Mouse (Mus musculus) megakaryocyte, adult 5-6 weeks (primary cell): ENCODE results near the gene Tlcd2. TPM values are rescaled to one million over a fixed set of nuclear protein-coding genes. Genes with fewer than 3 reads are reported as not detected.
A peak's percentile ranks its signal among the peaks of the same experiment; 100 is the strongest.
"Not testable (repeated sequence)": the region's sequence is repeated elsewhere in the genome, so short reads cannot be mapped to it uniquely, and the experiment has no call there.

Experiments used
- ATAC-seq: 2 replicates; pipeline ENCODE4 v1.8.0; 2016; ENCODE audit warnings: mild to moderate bottlenecking, inconsistent platforms; ENCODE audit not compliant: poor library complexity, severe bottlenecking
- total RNA-seq, 2 experiments: library from RNA; stranded (forward) in 1 of 2; stranded (reverse) in 1 of 2; fragments of 153-499, 151-499 nt in 1 of 2; fragments of 221-1000, 200-1000 nt in 1 of 2; gene quantifications; 2 replicates each; pipeline versions ENCODE4 v1.2.3 to v1.2.4; 2015 to 2017

Gene Tlcd2
- total RNA-seq, 2 experiments from 2014 or later: 3.1 to 5.4 TPM

GRCm38 (mm10) chr11:75448575-75448974, 12.9 kb upstream of the Tlcd2 start:
- ATAC-seq: no peak

DNA sequence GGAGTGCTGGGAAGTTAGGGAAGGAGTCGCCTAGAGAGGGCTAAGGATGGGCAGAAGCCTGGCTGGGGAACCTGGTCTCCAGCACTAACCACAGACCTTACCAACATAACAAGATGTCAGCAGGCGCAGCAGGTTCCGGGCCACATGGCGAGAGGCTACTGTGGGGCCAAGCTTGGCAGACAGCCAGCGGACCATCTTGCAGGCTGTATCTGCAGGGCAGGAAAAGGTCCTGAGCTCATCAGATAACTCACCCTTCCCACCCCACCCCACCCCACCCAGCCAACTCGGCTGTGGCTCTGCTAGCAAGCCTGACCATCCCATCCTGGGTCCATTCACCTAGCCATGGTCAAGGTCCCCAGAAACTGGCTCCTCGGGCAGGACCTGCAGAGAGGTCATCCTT, 11.8 kb upstream of the Tlcd2 start:
- no peak for ATAC-seq

GRCm38 (mm10) chr11:75450304-75450908, 11.1 kb upstream of the Tlcd2 start:
- no peak for ATAC-seq

DNA sequence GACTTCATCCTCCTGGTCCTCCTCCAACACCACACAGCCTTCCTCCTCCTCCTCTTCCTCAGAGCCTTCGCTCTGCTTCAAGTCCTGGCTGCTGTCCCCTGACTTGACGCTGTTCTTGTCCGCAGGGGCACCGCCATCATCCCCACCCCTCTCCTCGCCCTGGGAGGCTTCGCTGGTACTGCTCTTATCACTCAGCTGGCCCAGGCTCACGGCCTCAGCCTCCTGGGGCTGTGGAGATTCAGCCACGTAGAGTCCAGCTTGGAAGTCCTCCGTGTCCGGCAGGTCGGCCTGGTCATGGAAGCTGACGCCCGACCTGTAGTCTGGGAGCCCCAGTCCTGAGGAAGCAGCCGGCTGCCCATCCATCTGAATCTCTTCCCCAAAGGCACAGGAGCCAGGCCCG, 10.6 kb upstream of the Tlcd2 start:
- no peak for ATAC-seq

DNA sequence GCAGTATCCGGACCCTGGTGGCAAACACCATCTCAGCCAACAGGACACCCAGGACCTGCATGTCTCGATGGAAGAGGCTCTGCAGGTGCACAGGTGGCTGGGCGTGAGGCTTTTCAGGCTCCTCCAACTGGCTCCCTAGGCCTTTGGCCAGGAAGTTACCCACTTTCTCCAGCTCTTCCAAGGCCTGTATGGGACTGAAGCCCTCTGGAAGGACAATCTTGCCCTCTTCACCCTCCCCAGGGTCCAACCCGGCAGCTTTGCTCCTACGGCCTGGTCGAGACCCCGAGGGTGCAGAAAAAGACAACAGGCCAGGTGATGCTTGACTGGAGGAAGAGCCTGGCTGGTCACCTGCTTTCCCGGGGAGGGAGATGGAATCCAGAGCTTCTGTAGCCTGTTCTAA, 9.4 kb upstream of the Tlcd2 start:
- no peak for ATAC-seq

DNA sequence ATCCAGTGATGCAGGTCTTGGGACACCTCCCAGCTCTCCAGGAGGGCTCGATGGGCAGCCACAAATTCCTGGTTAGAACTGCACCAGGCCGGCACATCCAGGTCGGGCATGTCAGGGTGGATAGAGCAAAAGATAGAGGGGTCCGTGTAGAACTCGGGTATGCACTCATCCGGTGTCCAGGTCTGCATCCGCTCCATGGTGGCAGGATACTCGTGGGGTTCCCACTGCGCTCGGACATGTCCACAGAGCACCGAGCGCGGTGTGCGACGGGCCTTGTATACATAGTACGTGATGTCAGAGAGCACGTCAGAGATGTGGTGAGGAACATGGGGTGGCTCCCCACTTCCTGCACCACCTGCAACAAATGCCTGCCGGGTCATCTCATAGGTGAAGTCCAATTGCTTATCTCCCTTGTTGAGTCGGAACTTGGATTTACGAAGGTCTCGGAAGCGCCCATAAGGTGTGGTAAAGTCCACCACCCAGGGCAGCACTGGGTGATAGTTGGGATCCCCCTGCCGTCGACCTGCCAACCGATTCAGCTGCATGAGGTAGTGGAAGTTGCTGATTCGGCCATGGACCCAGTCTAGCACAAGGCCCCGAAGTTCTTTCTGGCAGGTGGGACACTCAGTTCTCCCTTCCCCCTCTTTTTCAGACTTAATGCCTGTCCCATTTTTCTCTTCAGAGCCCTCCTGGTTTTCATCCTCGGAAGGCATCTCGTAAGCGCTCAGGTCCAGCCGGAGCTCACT, 8.5 kb upstream of the Tlcd2 start:
- ATAC-seq: no peak

- peak; percentile 84 for ATAC-seq
Observed at GRCm38 (mm10) chr11:75453991-75454930, 7.3 kb upstream of the Tlcd2 start, which contains the start of gene Wdr81. Gene Wdr81 (minus strand): TSS chr11:75454717.

DNA sequence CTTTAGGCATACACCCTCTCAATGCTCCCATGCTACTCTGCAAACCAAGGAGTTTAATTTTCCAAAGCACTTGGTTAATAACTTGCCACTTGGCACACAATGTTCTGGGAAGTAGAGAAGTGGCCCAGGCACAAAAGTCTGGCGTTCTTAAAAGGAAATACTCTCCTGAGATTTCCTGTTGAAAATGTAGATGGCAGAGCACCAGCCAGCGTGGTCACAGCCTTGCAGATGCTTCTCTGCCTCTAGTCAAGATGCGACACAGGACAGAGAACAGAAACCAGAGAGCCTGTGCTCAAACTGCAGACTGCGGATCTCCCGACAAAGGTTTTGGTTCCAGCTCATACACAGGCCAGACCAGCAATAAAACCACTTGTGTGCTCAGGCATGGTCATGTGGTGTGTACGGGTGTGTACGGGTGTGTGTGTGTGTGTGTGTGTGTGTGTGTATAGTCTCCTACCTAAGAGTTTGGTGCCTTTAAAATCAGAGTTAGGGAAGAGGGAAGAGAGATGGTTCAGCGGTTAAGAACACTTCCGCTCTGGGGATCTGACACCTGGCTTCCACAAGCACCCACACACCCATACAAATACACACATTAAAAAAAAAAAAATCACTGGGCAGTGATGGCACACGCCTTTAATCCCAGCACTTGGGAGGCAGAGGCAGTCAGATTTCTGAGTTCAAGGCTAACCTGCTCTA, 6.3 kb upstream of the Tlcd2 start:
- no peak for ATAC-seq

DNA sequence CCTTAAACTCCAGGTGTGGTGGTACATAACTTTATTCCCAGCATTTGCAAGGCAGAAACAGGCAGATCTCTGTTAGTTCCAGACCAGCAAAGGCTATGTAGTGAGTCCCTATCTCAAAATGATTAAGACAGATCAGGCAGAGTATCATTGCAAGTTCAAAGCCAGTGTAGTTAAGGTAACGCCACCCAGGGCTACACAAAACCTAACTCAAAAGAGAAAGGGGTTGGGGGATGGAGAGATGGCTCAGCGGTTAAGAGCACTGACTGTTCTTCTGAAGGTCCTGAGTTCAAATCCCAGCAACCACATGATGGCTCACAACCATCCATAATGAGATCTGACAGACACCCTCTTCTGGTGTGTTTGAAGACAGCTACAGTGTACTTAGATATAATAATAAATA, 5.5 kb upstream of the Tlcd2 start:
- not testable (repeated sequence) for ATAC-seq

DNA sequence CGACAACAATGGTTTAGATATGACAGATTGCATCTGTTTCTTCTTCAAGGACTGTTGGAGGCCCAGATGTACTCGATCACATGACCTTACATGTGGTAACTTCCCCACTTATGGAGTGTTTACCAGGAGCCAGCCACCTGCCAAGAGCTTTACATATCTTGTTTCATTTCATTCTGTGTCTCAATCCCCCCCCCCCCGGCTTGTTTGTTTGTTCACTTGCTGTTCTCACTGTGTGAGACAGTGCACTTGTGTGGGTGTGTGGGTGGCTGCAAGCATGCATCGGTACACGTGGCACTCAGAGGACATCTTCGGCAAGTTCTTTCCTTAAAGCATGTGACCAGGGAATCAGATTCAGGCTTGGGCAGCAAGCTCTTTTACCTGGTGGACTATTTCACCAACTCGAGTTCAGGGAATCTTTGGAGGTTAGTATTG, 5.1 kb upstream of the Tlcd2 start:
- no peak for ATAC-seq

- ATAC-seq: no peak
Observed at GRCm38 (mm10) chr11:75458169-75458568, 3.3 kb upstream of the Tlcd2 start.

DNA sequence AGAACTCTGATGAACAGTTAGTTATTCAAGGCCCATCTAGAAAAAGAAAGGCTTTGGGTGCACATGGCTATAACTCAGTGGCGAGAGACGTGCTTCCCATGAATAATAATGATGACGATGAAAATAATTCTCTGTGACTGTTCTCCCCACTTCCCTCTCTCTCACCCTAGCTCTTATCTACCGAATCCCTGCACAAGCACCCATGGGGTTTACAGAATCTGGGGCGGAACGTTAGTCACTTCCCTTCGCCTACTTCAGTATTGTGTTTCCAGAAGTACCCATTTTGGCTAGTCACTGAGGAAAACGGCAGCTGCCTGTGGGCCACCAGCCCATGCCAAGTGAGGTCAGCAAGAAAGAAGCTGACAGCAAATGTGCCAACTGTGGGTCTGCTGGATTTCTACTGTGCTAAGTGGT, 2.9 kb upstream of the Tlcd2 start:
- 0 out of 2 replicates have a peak, but pooled peaks have one; percentile 2 for ATAC-seq

DNA sequence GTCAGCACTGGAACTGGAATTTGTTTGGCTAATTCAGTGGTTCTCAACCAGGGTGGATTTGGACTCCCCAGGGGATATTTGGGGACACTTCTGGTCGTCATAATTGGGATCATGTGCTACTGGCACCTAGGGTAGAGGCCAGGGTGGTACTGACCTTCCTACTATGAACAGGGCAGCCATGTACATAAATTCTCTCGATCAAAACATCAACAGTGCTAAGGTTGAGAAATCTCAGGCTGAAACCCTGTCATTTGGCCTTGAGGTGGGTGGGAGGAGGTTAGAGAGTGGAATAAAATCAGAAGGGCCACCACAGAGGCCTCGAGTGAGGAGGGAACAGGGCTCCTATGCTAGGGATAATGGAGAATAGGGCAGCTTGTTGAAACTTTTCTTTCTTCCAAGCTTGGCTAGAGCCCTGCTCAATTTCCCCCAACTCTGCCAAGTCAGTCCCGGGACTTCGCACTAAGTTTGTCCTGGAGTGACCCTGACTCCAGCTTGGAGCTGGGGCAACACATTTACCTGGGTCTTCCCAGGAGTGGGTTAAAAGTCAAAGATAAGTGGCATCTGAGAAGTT, 2.3 kb upstream of the Tlcd2 start:
- no peak for ATAC-seq

- ATAC-seq: no peak
Observed at GRCm38 (mm10) chr11:75459751-75460102, 1.8 kb upstream of the Tlcd2 start.

DNA sequence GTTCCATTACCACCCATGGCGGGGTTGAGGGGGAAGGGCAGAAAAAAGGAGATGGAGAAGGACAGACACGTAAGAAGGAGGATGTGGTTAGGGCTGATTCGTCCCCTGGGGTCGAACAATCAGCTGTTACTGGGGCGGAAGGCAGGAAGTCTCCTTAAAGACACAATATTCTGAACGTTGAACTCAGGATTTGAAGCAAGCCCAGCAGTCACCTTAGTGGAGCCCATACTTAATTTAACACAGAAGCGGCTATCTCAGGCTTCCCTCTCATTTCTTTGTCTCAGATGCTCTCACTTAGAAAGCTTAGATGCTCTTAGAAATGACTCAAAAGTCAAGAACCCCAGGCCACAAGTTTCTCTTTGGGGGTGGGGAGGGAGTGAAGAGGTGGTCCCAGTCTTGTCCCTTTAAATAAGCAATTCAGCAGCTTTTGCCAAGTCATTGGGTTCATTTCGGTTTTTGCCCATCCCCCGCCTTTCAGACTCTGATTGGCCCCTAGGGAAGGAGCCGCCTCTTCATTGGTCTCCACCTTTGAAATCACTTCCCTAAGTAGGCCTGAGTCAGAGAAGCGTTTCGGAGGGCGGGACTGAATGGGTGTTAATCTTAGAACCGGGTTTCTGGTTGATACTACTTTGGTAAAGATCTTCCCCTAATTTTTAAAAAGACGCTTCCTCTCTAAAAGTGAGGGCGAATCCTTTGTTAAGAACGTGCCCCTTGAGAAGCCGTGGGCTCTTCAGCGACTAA, 1.2 kb upstream of the Tlcd2 start:
- ATAC-seq: peak; percentile 45

DNA sequence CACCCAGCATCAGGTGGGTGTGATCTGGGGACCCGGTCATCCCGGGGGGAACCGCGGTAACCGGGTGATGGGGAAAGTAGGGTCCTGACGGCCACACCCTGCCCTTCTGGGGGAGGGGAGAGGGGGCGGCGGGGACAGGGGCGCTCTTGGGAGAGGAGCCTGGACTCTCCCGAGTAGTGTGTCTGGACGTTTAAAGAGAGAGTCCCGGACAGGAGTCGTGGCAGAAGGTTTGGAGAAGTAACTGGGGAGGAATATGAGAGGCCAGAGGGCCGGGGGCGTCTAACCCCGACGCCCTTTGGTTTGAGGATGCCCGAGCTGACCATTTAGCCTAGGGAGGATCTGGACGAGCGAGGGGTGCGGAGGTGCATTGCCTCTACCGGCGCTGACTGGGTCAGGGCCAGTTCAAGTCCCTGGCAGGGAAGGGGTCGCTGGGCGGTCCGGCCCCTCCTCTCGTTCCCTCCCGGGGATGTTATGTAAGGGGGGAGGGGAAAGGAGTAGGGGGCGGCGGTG, 283 bp downstream of the Tlcd2 start:
- no peak for ATAC-seq

- ATAC-seq: peak; percentile 7; the same call in 1 of the 2 replicates
Observed at GRCm38 (mm10) chr11:75462253-75462783, 803 bp downstream of the Tlcd2 start.

DNA sequence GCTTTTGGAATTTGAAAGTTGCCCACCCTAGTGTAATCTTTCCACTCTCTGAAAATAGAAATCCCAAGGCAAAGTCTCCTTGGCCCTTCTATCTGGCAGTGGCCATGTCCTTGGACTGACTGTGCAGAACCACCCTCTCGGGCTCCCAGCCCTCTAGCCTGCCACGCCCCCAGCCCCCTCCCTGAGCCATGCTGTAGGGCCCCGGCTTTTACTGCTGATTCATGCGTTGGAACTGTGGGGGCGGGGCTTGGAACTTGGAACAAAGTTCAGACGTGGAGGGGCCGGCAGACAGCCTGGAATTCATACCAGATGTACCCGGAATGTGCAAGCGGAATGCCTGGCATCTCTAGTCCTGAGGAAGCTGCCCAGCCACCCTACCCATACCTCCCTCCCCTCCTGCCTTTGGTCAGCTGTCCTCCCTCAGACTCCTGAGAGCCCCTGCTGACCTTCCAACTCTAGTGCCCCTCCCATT, 1.4 kb downstream of the Tlcd2 start:
- ATAC-seq: no peak

- no peak for ATAC-seq
Observed at GRCm38 (mm10) chr11:75463624-75464023, 2.1 kb downstream of the Tlcd2 start.
